In the genomic region with DNA sequence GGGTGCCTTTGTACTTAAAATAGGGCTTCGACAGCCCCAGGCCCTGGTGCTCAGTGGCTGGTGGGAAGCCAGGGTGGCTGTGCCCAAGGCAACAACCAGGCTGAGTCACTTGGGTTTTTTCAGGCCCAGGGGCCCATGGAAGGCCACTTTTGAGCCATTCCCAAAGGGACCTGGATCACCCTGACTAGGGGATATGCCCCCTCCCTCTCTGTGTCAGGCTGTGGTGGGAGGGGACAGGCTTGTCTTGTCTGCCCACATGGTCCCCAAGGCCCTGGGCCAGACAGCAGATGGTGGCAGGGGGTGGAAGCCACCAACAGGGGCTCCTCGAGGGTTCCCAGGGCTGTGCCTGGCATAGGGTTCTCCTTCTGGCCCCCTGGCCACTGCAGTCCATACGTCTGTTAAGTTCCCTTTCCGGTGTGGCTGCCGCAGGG, we compare ENCODE assay signal across 8 mouse cellular contexts. TPM values are rescaled to one million over a fixed set of nuclear protein-coding genes. Genes with fewer than 3 reads are reported as not detected.
A peak's percentile ranks its signal among the peaks of the same experiment; 100 is the strongest.
DNase-seq lines count a peak whose midpoint lies in the region; ATAC-seq lines count a peak whose summit lies in the region.

No protein-coding gene starts in this region.

- no peak for ATAC-seq in hindbrain, embryonic 16.5 days
- no peak for ATAC-seq in liver, embryonic 12.5 days
- ATAC-seq in erythroid progenitor cell, adult 5-6 weeks (replicated peaks; ENCODE audit: low FRiP score, poor library complexity, severe bottlenecking), result no peak

- DNase-seq in hindbrain, embryonic 10.5 days (ENCODE audit: low spot score), result no peak
- DNase-seq in MN1 (ENCODE audit: low spot score), result peak; percentile 51
- peak; percentile 61 to 76 for DNase-seq in cerebellum, postnatal 10 days
- DNase-seq in right cerebral cortex, postnatal 14 days, result no peak
- DNase-seq in yolk sac, embryonic 10.5 days (ENCODE audit: low spot score), result no peak

- peaks cover 52% of the 10 kb centered on the region for H3K36me3 ChIP-seq in hindbrain, embryonic 10.5 days
- peaks cover 30% of the 10 kb centered on the region for H3K36me3 ChIP-seq in hindbrain, embryonic 16.5 days (ENCODE audit: control insufficient read depth, insufficient read depth, low read length)
- H3K36me3 ChIP-seq in liver, embryonic 12.5 days, result peaks cover 92% of the 10 kb centered on the region

- peak overlapping the region; percentile 19 for H3K4me3 ChIP-seq in hindbrain, embryonic 10.5 days
- H3K4me3 ChIP-seq in hindbrain, embryonic 16.5 days (ENCODE audit: low read length), result no peak overlapping the region
- no peak overlapping the region for H3K4me3 ChIP-seq in liver, embryonic 12.5 days

- WGBS in hindbrain, embryonic 10.5 days, result 65% methylated on average over 5 of the region's 5 CpGs
- WGBS in hindbrain, embryonic 16.5 days, result 61% methylated on average over 5 of the region's 5 CpGs
- 78% methylated on average over 5 of the region's 5 CpGs for WGBS in liver, embryonic 12.5 days (ENCODE audit: insufficient replicate concordance)

- peak overlapping the region; percentile 70 for H3K27ac ChIP-seq in hindbrain, embryonic 10.5 days
- H3K27ac ChIP-seq in hindbrain, embryonic 16.5 days (ENCODE audit: low read depth, low read length), result no peak overlapping the region
- peak overlapping the region; percentile 89 for H3K27ac ChIP-seq in liver, embryonic 12.5 days

- H3K9me3 ChIP-seq in hindbrain, embryonic 10.5 days, result no peaks in the 10 kb centered on the region
- H3K9me3 ChIP-seq in hindbrain, embryonic 16.5 days (ENCODE audit: control insufficient read depth, low read length), result no peaks in the 10 kb centered on the region
- H3K9me3 ChIP-seq in liver, embryonic 12.5 days (replicated peaks), result no peaks in the 10 kb centered on the region

- no peak overlapping the region for H3K4me2 ChIP-seq in hindbrain, embryonic 16.5 days (ENCODE audit: low read length)
- peak overlapping the region; percentile 99; the same call in 1 of the 2 replicates for H3K4me2 ChIP-seq in liver, embryonic 12.5 days

- peaks cover 74% of the 10 kb centered on the region for H3K4me1 ChIP-seq in hindbrain, embryonic 10.5 days (replicated peaks)
- H3K4me1 ChIP-seq in hindbrain, embryonic 16.5 days (ENCODE audit: control insufficient read depth, insufficient read depth, low read depth, low read length), result peaks cover 36% of the 10 kb centered on the region
- peaks cover 85% of the 10 kb centered on the region for H3K4me1 ChIP-seq in liver, embryonic 12.5 days

- no peaks in the 10 kb centered on the region for H3K27me3 ChIP-seq in hindbrain, embryonic 10.5 days (ENCODE audit: insufficient read depth, poor library complexity, severe bottlenecking)
- H3K27me3 ChIP-seq in hindbrain, embryonic 16.5 days (replicated peaks; ENCODE audit: control insufficient read depth, insufficient read depth, low read length), result no peaks in the 10 kb centered on the region
- no peaks in the 10 kb centered on the region for H3K27me3 ChIP-seq in liver, embryonic 12.5 days (replicated peaks)

- H3K9ac ChIP-seq in hindbrain, embryonic 16.5 days (ENCODE audit: low read depth, low read length), result no peak overlapping the region
- peak overlapping the region; percentile 95; the same call in 1 of the 2 replicates for H3K9ac ChIP-seq in liver, embryonic 12.5 days

RNA-seq across cellular contexts. Expression of a gene that starts 7.5 kb away (rescaled TPM):
- 9.4 and 12.4 TPM in 2 replicates for polyA plus RNA-seq in hindbrain, embryonic 10.5 days (2016; fragmentation: Nextera tagmentation; extraction: Ambion mirVana)
- polyA plus RNA-seq in hindbrain, embryonic 16.5 days (2015; fragmentation: Nextera tagmentation; extraction: Ambion mirVana), result 13.3 and 13.6 TPM in 2 replicates
- polyA plus RNA-seq in liver, embryonic 12.5 days (2016; fragmentation: Nextera tagmentation; extraction: Ambion mirVana), result 74.0 and 76.0 TPM in 2 replicates
- total RNA-seq in erythroid progenitor cell, adult 5-6 weeks (2015; ENCODE audit: low replicate concordance), result 31.7 and 33.1 TPM in 2 replicates
- total RNA-seq in erythroid progenitor cell, adult 5-6 weeks (2017; ENCODE audit: low replicate concordance), result 23.1 and 33.2 TPM in 2 replicates

RNA-seq across cellular contexts. Expression of a gene that starts 25.2 kb away (rescaled TPM):
- 64.1 and 72.2 TPM in 2 replicates for polyA plus RNA-seq in hindbrain, embryonic 10.5 days (2016; fragmentation: Nextera tagmentation; extraction: Ambion mirVana)
- polyA plus RNA-seq in hindbrain, embryonic 16.5 days (2015; fragmentation: Nextera tagmentation; extraction: Ambion mirVana), result 47.1 and 56.9 TPM in 2 replicates
- 28.9 and 29.7 TPM in 2 replicates for polyA plus RNA-seq in liver, embryonic 12.5 days (2016; fragmentation: Nextera tagmentation; extraction: Ambion mirVana)
- total RNA-seq in erythroid progenitor cell, adult 5-6 weeks (2015; ENCODE audit: low replicate concordance), result 24.1 and 27.2 TPM in 2 replicates
- total RNA-seq in erythroid progenitor cell, adult 5-6 weeks (2017; ENCODE audit: low replicate concordance), result 15.3 and 46.0 TPM in 2 replicates

RNA-seq across cellular contexts. Expression of a gene that starts 33.9 kb away (rescaled TPM):
- polyA plus RNA-seq in hindbrain, embryonic 10.5 days (2016; fragmentation: Nextera tagmentation; extraction: Ambion mirVana), result 495 and 570 TPM in 2 replicates
- 525 and 551 TPM in 2 replicates for polyA plus RNA-seq in hindbrain, embryonic 16.5 days (2015; fragmentation: Nextera tagmentation; extraction: Ambion mirVana)
- polyA plus RNA-seq in liver, embryonic 12.5 days (2016; fragmentation: Nextera tagmentation; extraction: Ambion mirVana), result 440 and 450 TPM in 2 replicates
- 267 and 296 TPM in 2 replicates for total RNA-seq in erythroid progenitor cell, adult 5-6 weeks (2015; ENCODE audit: low replicate concordance)
- 399 and 622 TPM in 2 replicates for total RNA-seq in erythroid progenitor cell, adult 5-6 weeks (2017; ENCODE audit: low replicate concordance)

RNA-seq across cellular contexts. Expression of a gene that starts 36.9 kb away (rescaled TPM):
- polyA plus RNA-seq in hindbrain, embryonic 10.5 days (2016; fragmentation: Nextera tagmentation; extraction: Ambion mirVana), result 218 and 261 TPM in 2 replicates
- polyA plus RNA-seq in hindbrain, embryonic 16.5 days (2015; fragmentation: Nextera tagmentation; extraction: Ambion mirVana), result 236 and 240 TPM in 2 replicates
- polyA plus RNA-seq in liver, embryonic 12.5 days (2016; fragmentation: Nextera tagmentation; extraction: Ambion mirVana), result 167 and 168 TPM in 2 replicates
- 36.4 and 39.4 TPM in 2 replicates for total RNA-seq in erythroid progenitor cell, adult 5-6 weeks (2015; ENCODE audit: low replicate concordance)
- total RNA-seq in erythroid progenitor cell, adult 5-6 weeks (2017; ENCODE audit: low replicate concordance), result 54.0 and 71.5 TPM in 2 replicates

RNA-seq across cellular contexts. Expression of a gene that starts 40.2 kb away (rescaled TPM):
- polyA plus RNA-seq in hindbrain, embryonic 10.5 days (2016; fragmentation: Nextera tagmentation; extraction: Ambion mirVana), result 58.3 and 75.6 TPM in 2 replicates
- polyA plus RNA-seq in hindbrain, embryonic 16.5 days (2015; fragmentation: Nextera tagmentation; extraction: Ambion mirVana), result 49.0 and 58.7 TPM in 2 replicates
- polyA plus RNA-seq in liver, embryonic 12.5 days (2016; fragmentation: Nextera tagmentation; extraction: Ambion mirVana), result 41.7 TPM in 2 replicates
- total RNA-seq in erythroid progenitor cell, adult 5-6 weeks (2015; ENCODE audit: low replicate concordance), result 5.0 and 5.4 TPM in 2 replicates
- total RNA-seq in erythroid progenitor cell, adult 5-6 weeks (2017; ENCODE audit: low replicate concordance), result 6.4 and 9.4 TPM in 2 replicates

Comparison
In these comparisons a context has a peak if more than half of its experiments do, and no peak if none do; other contexts are left out.
1. DNase-seq: peak in MN1 (single experiment) and cerebellum, postnatal 10 days (2 of 2); none in hindbrain, embryonic 10.5 days (single experiment), right cerebral cortex, postnatal 14 days (single experiment) and yolk sac, embryonic 10.5 days (single experiment).